Mouse (Mus musculus) layer of hippocampus, adult 2 months (tissue): Measurements from ENCODE around the gene Plcz1. TPM values are rescaled to one million over a fixed set of nuclear protein-coding genes. Genes with fewer than 3 reads are reported as not detected.
A peak's percentile ranks its signal among the peaks of the same experiment; 100 is the strongest.

Experiments
- DNase-seq, 2 experiments: peaks; one replicate each; pipeline ENCODE4 v3.0.0; 2022; ENCODE audit warnings: low spot score in 2 of 2
- H3K27ac ChIP-seq: fragments of 200-600 bp; 2 replicates; pipeline ENCODE4 v1.8.1; 2022
- H3K4me3 ChIP-seq: fragments of 200-600 bp; 2 replicates; pipeline ENCODE4 v1.8.1; 2022; ENCODE audit warnings: mild to moderate bottlenecking
- CTCF ChIP-seq: fragments of 200-600 bp; conservative IDR thresholded peaks from 2 replicates; pipeline ENCODE4 v1.8.1; 2022; ENCODE audit warnings: antibody characterized with exemption, mild to moderate bottlenecking, moderate library complexity
- long read RNA-seq, 2 experiments: library from polyadenylated mRNA; stranded (forward); transcript quantifications; one replicate each; pipeline ENCODE4 v2.0.0; 2021; ENCODE audit warnings: borderline mapping rate in 2 of 2
- total RNA-seq, 2 experiments: library from RNA; stranded (reverse); gene quantifications; 2 replicates each; pipeline ENCODE4 v1.2.3; 2021

The Plcz1 gene
- 1 to 10 TPM; 1.0 to 1.3 TPM for total RNA-seq
- long read RNA-seq, experiment 1, partial matches to known transcripts = 0 of 1 reads
- long read RNA-seq, experiment 1, other reads (novel, unspliced or antisense) = 1 of 1 reads
- long read RNA-seq, experiment 2, partial matches to known transcripts = 2 of 4 reads
- long read RNA-seq, experiment 2, other reads (novel, unspliced or antisense) = 2 of 4 reads

DNA sequence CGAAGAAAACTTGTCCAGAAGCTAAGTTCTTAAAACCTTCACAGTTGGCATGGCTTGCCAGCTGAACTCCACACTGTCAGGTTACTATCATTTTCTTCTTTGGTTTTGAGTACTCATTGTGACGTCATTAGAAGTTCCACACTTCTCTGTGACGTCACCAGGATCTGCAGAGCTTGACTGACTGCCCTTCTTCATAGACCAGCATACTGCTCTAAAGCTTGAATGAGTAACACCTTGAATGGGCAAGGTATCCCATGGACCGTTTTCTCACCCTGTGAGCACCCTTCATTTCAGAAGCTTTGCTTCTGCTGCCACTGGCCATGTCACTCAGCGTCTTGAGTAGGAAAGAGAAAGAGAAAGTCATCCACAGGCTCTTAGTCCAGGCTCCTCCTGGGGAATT lies at the start of gene Plcz1:
Gene Plcz1, minus strand, starts transcription at position 101 of the 400 bp plus-strand sequence.
- Histone ChIP-seq H3K27ac (no peak within 1 kb of the TSS), H3K4me3 (no peak within 1 kb of the TSS)
- TF ChIP-seq CTCF = no peak
- no peak for DNase-seq

DNA sequence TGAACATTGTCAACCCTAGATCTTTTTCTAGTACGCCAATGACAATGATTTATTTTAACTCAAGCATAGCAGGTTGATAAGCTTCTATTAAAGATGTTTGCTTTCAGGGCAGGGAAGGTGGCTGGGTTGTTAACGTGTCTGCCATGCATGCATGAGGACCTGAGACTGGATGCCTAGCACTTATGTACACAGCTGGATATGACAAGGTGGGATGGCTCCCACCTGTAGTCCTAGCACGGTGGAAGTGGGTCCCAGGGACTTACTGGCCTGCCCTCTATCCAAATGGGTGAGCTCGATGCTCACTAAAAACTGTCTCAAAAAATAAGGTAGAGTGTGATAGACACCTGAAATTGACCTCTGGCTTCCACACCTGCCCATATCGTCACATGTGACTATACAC lies 48.6 kb upstream of the Plcz1 start:
- TF ChIP-seq CTCF = no peak
- H3K27ac ChIP-seq = no peak overlapping the region
- no peak for DNase-seq
- no peak overlapping the region for H3K4me3 ChIP-seq

DNA sequence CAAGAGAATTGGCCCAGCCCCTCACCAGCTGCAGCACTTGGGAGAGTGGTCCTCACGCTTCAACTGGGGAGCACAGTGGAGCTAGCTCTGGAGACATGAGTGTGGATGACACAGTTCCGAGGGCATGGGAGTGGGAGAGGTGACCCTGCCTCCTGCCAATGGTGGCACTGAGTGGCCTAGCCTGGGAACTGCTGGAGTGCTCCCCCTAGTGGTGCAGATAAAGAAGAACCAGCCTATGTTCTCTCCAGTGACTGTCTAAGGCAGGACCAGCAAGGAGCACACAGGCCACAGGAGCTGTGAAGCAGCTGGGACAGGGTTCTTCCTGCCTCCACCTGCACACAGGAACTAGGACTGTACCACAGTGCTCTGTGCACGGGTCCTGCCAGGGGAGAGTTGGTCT lies 40.5 kb upstream of the Plcz1 start:
- H3K27ac ChIP-seq = no peak overlapping the region
- H3K4me3 ChIP-seq = no peak overlapping the region
- peak; percentile 62 for TF ChIP-seq CTCF
- DNase-seq = no peak

DNA sequence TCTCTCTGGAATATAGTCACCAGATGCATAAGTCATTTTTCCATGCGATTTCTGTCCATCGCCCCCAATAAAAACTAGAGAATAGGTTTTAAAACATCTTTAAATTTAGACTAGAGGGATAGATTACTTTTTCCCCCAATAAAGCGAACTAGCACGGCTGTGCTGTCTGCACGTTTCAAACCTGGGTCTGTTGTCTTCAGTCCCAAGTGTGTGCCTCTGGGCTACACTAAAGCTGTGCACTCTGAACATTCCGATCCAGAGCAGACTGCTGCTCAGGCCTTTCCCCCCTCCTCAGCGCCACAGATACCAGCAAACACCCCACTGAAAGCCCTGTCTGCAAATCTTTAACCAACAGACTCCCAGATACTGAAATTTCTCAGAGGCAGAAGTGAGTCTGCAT lies 39.7 kb upstream of the Plcz1 start:
- DNase-seq = no peak
- no peak overlapping the region for H3K4me3 ChIP-seq
- H3K27ac ChIP-seq = no peak overlapping the region
- no peak for TF ChIP-seq CTCF

DNA sequence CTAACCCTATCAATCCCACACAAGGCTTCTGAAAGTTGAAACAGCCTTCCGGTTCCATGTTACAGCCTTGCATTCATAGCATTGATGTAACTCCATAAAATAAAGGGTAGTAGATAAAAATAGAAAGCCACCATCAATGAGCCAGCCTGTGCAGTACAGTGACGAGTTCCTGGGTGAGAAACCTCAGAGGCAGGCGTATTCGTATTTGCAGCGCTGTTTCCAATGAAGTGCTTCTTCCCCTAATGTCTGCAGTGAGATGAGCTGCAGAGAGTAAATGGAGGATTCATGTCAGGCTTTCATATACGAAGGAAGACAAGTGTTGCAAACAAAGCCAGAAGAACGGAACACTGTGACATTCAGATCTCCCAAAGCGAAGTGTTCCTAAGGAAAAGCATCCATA lies 27.9 kb upstream of the Plcz1 start:
- peak in 1 of 2 experiments; percentile 7 for DNase-seq
- TF ChIP-seq CTCF = no peak
- Histone ChIP-seq H3K27ac (no peak overlapping the region), H3K4me3 (no peak overlapping the region)

GRCm38 (mm10) chr6:140054271-140054928 lies 13.1 kb upstream of the Plcz1 start:
- TF ChIP-seq CTCF = no peak
- Histone ChIP-seq H3K27ac (no peak overlapping the region), H3K4me3 (no peak overlapping the region)
- DNase-seq = no peak

GRCm38 (mm10) chr6:140051476-140051875 lies 10.2 kb upstream of the Plcz1 start:
- H3K27ac ChIP-seq = no peak overlapping the region
- no peak for DNase-seq
- no peak overlapping the region for H3K4me3 ChIP-seq
- no peak for TF ChIP-seq CTCF

- H3K4me3 ChIP-seq = no peak within 1 kb of the TSS
- TF ChIP-seq CTCF = no peak
- no peak for DNase-seq
- no peak within 1 kb of the TSS for H3K27ac ChIP-seq
These were observed 305 bp downstream of the Plcz1 start, which contains the start of gene Capza3 for GRCm38 (mm10) chr6:140040952-140041351. TSS of gene Capza3 (plus strand) at chr6:140041252.

DNA sequence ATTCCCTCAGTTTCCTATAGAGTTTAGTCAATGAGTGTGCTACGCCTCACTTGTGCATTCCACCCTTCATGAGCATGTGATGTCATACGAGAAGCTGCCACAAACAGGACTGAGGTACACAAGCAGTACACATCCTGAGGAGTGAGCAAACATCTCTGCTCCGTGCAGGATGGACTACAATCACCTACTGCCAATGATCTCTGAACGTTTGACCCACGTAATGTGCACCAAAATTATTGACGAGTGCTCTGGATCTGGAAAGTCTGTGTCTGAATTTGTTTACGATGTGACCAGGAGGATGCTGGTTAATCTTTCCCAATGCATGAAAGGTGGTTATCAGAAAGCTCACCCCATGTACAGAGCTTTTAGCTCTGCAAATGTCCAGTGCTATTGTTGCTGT lies 16.9 kb downstream of the Plcz1 start:
- no peak for DNase-seq
- no peak for TF ChIP-seq CTCF
- Histone ChIP-seq H3K4me3 (no peak overlapping the region), H3K27ac (no peak overlapping the region)

DNA sequence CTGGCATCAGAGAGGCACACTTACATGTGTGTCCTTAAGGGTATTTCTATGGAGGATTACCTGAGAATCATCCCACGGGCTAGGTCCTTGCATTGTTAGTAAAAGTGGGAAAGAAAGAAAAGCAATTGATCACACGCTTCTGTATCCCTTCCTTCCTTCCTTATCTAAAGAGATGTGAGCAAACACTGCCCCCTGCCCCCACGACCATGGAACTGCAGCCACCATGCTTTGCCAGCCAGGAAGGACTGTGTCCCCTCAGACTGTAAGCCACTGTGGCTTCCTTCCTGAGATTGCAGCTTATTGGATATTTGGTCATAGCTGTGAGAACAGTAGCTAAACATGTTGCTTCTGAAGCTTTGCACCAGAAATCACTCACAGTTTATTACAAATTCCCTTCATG lies 36.1 kb downstream of the Plcz1 start:
- no peak for TF ChIP-seq CTCF
- Histone ChIP-seq H3K27ac (no peak overlapping the region), H3K4me3 (no peak overlapping the region)
- DNase-seq = no peak

- H3K4me3 ChIP-seq = no peak overlapping the region
- DNase-seq = no peak
- no peak for TF ChIP-seq CTCF
- no peak overlapping the region for H3K27ac ChIP-seq
These were observed 51.7 kb downstream of the Plcz1 start for GRCm38 (mm10) chr6:139989597-139989996.

- H3K27ac ChIP-seq = no peak overlapping the region
- no peak overlapping the region for H3K4me3 ChIP-seq
- TF ChIP-seq CTCF = no peak
- DNase-seq = no peak
These were observed 52.2 kb downstream of the Plcz1 start for GRCm38 (mm10) chr6:139989075-139989474.

DNA sequence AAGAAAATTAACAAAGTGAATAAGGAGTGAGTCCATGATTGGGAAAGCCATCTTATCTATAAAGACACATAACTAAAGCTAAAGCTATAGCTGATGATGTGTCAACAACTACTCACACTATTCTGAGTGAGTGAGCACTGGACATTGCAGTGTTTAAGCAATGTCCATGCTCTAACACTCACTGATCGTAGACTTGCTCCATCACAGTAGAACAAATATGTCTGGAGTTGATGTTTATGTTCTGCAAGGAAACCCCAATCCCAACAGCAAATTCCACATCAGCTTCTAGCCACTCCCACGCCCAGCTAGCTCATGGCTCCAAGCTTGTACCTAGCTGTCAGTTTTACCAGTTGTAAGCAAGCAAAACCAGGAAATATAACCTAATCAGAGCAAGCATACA lies 54.7 kb downstream of the Plcz1 start:
- no peak for TF ChIP-seq CTCF
- DNase-seq = no peak
- Histone ChIP-seq H3K4me3 (no peak overlapping the region), H3K27ac (no peak overlapping the region)

GRCm38 (mm10) chr6:139984069-139984468 lies 57.2 kb downstream of the Plcz1 start:
- peak; percentile 31 for TF ChIP-seq CTCF
- Histone ChIP-seq H3K27ac (no peak overlapping the region), H3K4me3 (no peak overlapping the region)
- peak in 1 of 2 experiments; percentile 14 for DNase-seq
